Mouse (Mus musculus): ENCODE results near the gene Hist1h3b.

Gene Hist1h3b

DNA sequence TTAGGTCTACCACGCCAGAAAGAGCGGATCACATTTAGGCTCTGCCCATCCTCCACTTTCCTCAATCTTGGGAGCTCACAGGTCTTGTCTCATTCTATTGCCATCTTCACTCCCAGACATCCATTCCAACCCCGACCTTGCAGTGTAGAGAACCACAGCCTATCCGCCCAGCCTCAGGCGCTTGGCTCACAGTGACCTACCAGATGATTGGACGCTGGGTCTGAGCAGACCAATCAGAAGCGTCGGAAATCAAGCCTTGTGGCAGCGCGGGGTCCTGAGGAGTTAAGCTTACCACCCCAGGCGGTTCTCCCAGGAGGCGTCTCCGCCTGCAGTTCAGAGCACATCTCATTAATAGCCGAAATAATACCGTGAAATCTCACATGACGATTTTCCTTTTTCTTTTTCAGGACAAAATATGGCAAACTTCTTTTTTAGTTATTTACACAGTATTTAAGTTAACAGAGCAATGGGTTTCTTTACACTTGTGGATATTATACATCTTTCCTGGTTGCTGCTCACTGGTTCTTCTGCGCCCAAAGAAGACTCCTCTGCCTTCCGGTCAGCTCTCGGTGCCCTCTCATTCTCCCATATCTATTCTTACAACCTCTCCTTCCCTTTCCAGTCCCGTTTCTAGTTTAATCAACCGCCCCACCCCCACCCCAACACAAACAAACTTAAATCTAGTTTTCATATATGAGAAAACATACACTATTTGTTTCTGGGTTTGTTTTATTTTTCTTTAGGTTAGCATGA is 20.7 kb downstream of the Hist1h3b start:
- peak; percentile 72 for DNase-seq (ENCODE audit: low read depth, low spot score)

DNA sequence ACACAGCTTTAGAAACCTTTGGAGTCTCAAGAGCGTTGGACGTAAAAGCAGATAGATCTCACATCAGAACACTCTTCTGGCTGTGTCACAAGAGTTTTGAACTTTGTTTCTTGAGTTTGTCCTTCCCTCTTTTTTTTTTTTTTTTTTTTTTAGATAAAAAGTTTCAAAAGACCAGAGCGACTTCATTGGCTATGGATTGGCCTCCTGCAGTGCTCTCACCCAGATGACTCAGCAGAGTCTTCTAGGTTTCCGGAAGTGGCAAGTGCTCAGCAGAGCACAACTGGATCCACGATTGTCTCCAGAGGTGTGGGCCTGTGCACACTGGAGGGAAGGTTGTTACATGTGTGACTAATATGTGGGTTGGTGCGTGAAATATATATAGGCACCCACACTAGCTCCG is 26.3 kb downstream of the Hist1h3b start:
- DNase-seq (ENCODE audit: low read depth, low spot score) = no peak

GRCm38 (mm10) chr13:23779025-23779424 is 27.0 kb downstream of the Hist1h3b start:
- no peak for DNase-seq (ENCODE audit: low read depth, low spot score)

GRCm38 (mm10) chr13:23792520-23792919 is 40.5 kb downstream of the Hist1h3b start:
- DNase-seq (ENCODE audit: low read depth, low spot score) = peak; percentile 70

- no peak for DNase-seq (ENCODE audit: low read depth, low spot score)
These were observed 47.3 kb downstream of the Hist1h3b start for GRCm38 (mm10) chr13:23799405-23799804.

Data from forelimb bud, embryonic 11.5 days (tissue).